Mouse (Mus musculus) cerebellum, adult 2 months (tissue): ENCODE measurements at regions not wholly inside any gene's neighbourhood (a gene's known extent, or its start where the extent isn't known, plus 50 kb on each side); places are given as distances from the start of the nearest gene placed in this dataset.

Experiments used
- CTCF ChIP-seq: fragments of 200-500 bp; IDR thresholded peaks from 2 replicates; pipeline ENCODE4 v1.5.1; 2011; ENCODE audit warnings: low read depth, mild to moderate bottlenecking, control low read depth, low read length, moderate library complexity, borderline replicate concordance; ENCODE audit not compliant: insufficient read depth
- POLR2A ChIP-seq: fragments of 200-500 bp; IDR thresholded peaks from 2 replicates; pipeline ENCODE4 v1.6.1; 2011; ENCODE audit warnings: low read length, control low read depth, borderline replicate concordance; ENCODE audit not compliant: insufficient read depth

DNA sequence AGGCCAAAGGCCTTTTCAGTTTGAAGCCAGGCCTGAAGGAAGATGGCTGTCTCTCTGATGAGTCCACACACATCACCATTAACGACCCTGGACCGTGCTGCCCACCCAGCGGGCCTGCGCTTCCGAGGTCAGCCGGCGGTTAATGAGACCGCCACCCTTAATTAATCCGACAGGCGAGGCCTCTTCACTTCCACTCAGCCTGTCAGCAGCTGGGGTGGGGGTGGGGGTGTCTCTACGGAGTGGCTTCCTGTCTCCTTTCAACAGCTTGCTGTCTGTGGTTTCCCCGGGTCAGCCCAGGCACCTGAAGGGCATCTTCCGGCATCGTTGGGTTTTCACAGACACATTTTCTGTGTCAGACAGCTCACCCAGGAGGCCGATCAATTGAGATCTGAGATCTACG, 113.0 kb upstream of the 1700021F07Rik start:
- TF ChIP-seq CTCF, result no peak
- no peak for TF ChIP-seq POLR2A
